In genomic region chr11:118034395-118034794, GRCm38 (mm10) we compare ENCODE assay signal across 12 mouse cellular contexts.
"Had no signal": no experiment of that assay in that cellular context is flagged by ENCODE, and none has a peak within 500 bp of the region (broad histone marks: within the 10 kb centered on the region; RNA-seq: fewer than 3 reads in every experiment).

No protein-coding gene starts in this region.

- H3K4me2 ChIP-seq: liver, embryonic 13.5 days; midbrain, embryonic 12.5 days had no signal

- DNase-seq: kidney, adult 18-20 months; kidney, postnatal 25 days; liver; liver, embryonic 13.5 days; liver, postnatal 0 days; right cerebral cortex, adult 18-20 months; right cerebral cortex, postnatal 25 days; thymus, adult 18-20 months; thymus, postnatal 14 days had no signal

- ATAC-seq: liver, postnatal 0 days; midbrain, embryonic 16.5 days had no signal

- H3K27ac ChIP-seq: left cerebral cortex, adult 2 months; liver, embryonic 13.5 days; midbrain, embryonic 12.5 days had no signal

- H3K4me1 ChIP-seq: liver, embryonic 13.5 days had no signal

- H3K4me3 ChIP-seq: left cerebral cortex, adult 2 months; liver, embryonic 13.5 days; midbrain, embryonic 12.5 days had no signal

- H3K9me3 ChIP-seq: liver, embryonic 13.5 days had no signal

- H3K9ac ChIP-seq: liver, embryonic 13.5 days; liver, postnatal 0 days; midbrain, embryonic 12.5 days had no signal

- H3K27me3 ChIP-seq: liver, embryonic 13.5 days; midbrain, embryonic 12.5 days had no signal
